Mouse (Mus musculus) embryonic facial prominence, embryonic 11.5 days (tissue): ENCODE results near the gene Olfr1441. TPM values are rescaled to one million over a fixed set of nuclear protein-coding genes. Genes with fewer than 3 reads are reported as not detected.

ENCODE experiments used
- ATAC-seq: fragments of 200-750 bp; cut with Nextera tagmentation; replicated peaks from 2 replicates; pipeline ENCODE4 v1.8.0; 2017; ENCODE audit warnings: low read depth; ENCODE audit not compliant: insufficient number of reproducible peaks, low FRiP score, low TSS enrichment
- DNase-seq: peaks from one replicate; pipeline ENCODE4 v3.0.0-alpha.2; 2015; ENCODE audit warnings: low spot score
- H3K27ac ChIP-seq: fragments of 300-500 bp; sonication (generic); replicated peaks from 2 replicates; pipeline ENCODE4 v1.5.1; 2014; ENCODE audit warnings: mild to moderate bottlenecking, low read depth, low read length, control low read depth
- H3K27me3 ChIP-seq: fragments of 300-500 bp; sonication (generic); 2 replicates; pipeline ENCODE4 v1.6.1; 2014; ENCODE audit warnings: mild to moderate bottlenecking, low read length, moderate library complexity, mixed read lengths; ENCODE audit not compliant: control insufficient read depth, insufficient read depth
- H3K36me3 ChIP-seq: fragments of 300-500 bp; sonication (generic); replicated peaks from 2 replicates; pipeline ENCODE4 v1.6.1; 2014; ENCODE audit warnings: low read depth, mild to moderate bottlenecking, low read length, moderate library complexity, mixed read lengths; ENCODE audit not compliant: control insufficient read depth, insufficient read depth
- H3K4me1 ChIP-seq: fragments of 300-500 bp; sonication (generic); 2 replicates; pipeline ENCODE4 v1.6.1; 2014; ENCODE audit warnings: low read length, mixed read lengths; ENCODE audit not compliant: control insufficient read depth, insufficient read depth
- H3K4me2 ChIP-seq: fragments of 300-500 bp; sonication (generic); 2 replicates; pipeline ENCODE4 v1.6.1; 2014; ENCODE audit warnings: low read depth, mild to moderate bottlenecking, control low read depth, low read length, moderate library complexity
- H3K4me3 ChIP-seq: fragments of 300-500 bp; sonication (generic); 2 replicates; pipeline ENCODE4 v1.5.1; 2014; ENCODE audit warnings: low read depth, low read length, control low read depth
- H3K9ac ChIP-seq: fragments of 300-500 bp; sonication (generic); replicated peaks from 2 replicates; pipeline ENCODE4 v1.6.1; 2014; ENCODE audit warnings: mild to moderate bottlenecking, control low read depth, low read length
- H3K9me3 ChIP-seq: fragments of 300-500 bp; sonication (generic); replicated peaks from 2 replicates; pipeline ENCODE4 v1.6.1; 2016; ENCODE audit warnings: mild to moderate bottlenecking, low read length, inconsistent platforms, mixed read lengths; ENCODE audit not compliant: control insufficient read depth
- WGBS: fragments of 180-500 bp; shearing (Covaris S2); extraction: QIAGEN DNeasy Blood & Tissue Kit; methylation state at CpG from one replicate; pipeline ENCODE4 v1.1.7; 2014; 5-methylcytosine and 5-hydroxymethylcytosine counted together
- polyA plus RNA-seq: library from polyadenylated mRNA; unstranded; fragments of >200 nt; fragmentation: Nextera tagmentation; extraction: Ambion mirVana; gene quantifications from 2 replicates; pipeline ENCODE4 v1.2.1, GENCODE M21; 2014

Olfr1441 gene
- polyA plus RNA-seq, result not detected in 2 replicates

DNA sequence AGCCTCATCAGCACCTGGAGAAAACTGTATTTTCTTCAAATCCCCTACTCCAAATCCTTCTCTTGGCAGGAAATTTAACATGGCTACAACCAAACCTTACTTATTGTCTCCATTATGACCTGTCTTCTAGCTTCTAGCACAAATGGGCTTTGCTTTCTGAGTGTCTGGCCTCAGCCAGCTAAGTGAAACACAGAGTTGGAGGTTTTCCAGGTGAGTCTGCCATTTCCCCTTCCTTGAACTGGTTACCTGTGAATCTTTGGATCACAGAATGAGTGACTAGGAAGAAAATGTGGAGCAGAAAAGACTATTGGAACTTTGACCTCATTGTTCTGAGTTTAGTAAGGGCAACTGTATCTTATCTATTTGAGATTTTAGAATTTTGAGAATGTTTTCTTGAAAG, at the start of gene Olfr1441:
TSS of gene Olfr1441 (plus strand) at position 73 of the 400 bp plus-strand sequence.
- Histone ChIP-seq H3K27ac (no peak within 1 kb of the TSS), H3K4me2 (no peak within 1 kb of the TSS), H3K36me3 (no peaks in the 10 kb centered on the region), H3K4me3 (no peak within 1 kb of the TSS), H3K9ac (no peak within 1 kb of the TSS), H3K9me3 (no peaks in the 10 kb centered on the region), H3K4me1 (no peaks in the 10 kb centered on the region), H3K27me3 (no peaks in the 10 kb centered on the region)
- DNase-seq (no peak), ATAC-seq (no peak)

DNA sequence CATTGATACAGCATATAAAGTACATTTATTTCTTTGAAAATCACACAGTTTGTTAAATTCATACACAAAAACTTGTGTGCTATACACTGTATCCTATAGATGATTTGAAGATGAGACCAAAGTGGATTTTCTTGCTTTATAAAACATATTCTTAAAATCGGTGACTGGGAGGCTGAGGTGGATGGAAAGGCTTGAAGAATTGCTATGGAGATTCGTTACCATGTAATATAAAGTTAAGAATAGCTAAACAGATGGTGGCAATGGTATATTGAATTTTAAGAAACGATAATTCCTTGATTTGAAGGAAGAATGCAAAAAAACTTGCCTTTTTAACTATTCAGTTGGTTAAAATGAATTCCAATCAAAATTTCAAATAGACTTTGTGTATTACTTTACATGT, 44.2 kb upstream of the Olfr1441 start:
- H3K4me1 ChIP-seq, result no peaks in the 10 kb centered on the region
- H3K4me2 ChIP-seq, result no peak overlapping the region
- H3K9ac ChIP-seq, result no peak overlapping the region
- DNase-seq, result no peak
- H3K36me3 ChIP-seq, result no peaks in the 10 kb centered on the region
- H3K27ac ChIP-seq, result no peak overlapping the region
- 78% methylated on average over 3 of the region's 3 CpGs for whole genome bisulfite sequencing
- ATAC-seq, result no peak
- no peaks in the 10 kb centered on the region for H3K9me3 ChIP-seq
- no peak overlapping the region for H3K4me3 ChIP-seq
- H3K27me3 ChIP-seq, result no peaks in the 10 kb centered on the region

GRCm38 (mm10) chr19:12374465-12375025, 42.7 kb upstream of the Olfr1441 start:
- Histone ChIP-seq H3K27me3 (no peaks in the 10 kb centered on the region), H3K9me3 (no peaks in the 10 kb centered on the region), H3K36me3 (no peaks in the 10 kb centered on the region), H3K9ac (no peak overlapping the region), H3K4me2 (no peak overlapping the region), H3K4me3 (no peak overlapping the region), H3K4me1 (no peaks in the 10 kb centered on the region), H3K27ac (no peak overlapping the region)
- DNase-seq (no peak), ATAC-seq (no peak)
- WGBS, result 76% methylated on average over 2 of the region's 2 CpGs

- Histone ChIP-seq H3K4me1 (no peaks in the 10 kb centered on the region), H3K9me3 (no peaks in the 10 kb centered on the region), H3K9ac (no peak within 1 kb of the TSS), H3K36me3 (no peaks in the 10 kb centered on the region), H3K4me3 (no peak within 1 kb of the TSS), H3K4me2 (no peak within 1 kb of the TSS), H3K27me3 (no peaks in the 10 kb centered on the region), H3K27ac (no peak within 1 kb of the TSS)
- no peak for ATAC-seq
- WGBS, result 84% methylated on average over 2 of the region's 2 CpGs
- no peak for DNase-seq
Measured at GRCm38 (mm10) chr19:12386979-12387378, 30.3 kb upstream of the Olfr1441 start, which contains the start of gene Olfr1440. Gene Olfr1440 (plus strand): TSS chr19:12387279.

DNA sequence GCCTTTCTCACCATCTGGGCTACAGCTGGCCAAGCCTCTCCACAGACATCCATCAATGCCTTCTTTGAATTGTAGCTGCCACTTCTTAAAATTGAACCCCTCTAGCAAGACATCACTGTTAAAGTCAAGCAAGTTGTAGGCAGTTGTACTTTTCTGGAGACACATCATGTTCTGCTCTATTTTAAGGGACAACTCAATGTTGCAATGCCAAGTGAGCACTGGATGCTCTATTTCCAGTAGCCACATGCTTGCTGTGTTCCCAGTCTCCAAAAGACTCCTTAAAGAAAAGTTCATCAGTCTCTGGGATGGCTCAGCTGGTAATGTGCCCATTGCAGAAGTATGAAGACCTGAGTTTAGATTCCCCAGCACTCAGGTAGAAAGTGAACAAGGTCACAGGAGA, 3.5 kb upstream of the Olfr1441 start:
- ATAC-seq, result no peak

DNA sequence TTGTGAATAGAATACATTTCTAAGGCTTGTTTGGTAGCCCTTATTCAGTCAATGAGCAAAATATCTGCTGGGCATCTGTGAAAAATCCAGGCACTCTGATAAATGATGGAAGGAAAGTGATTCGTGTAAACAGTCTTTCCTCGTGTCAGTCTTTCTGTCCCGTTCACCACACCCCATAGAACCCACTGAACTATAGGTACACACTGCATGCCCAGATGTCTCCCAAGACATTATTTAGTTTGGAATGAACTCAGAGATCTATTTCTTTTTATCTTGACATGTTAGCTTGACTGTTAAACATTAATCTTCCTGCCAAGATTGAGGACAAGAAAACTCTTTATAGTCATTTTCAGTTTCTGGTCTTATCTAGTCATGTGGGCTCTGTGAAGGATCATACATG, 1.1 kb downstream of the Olfr1441 start:
- WGBS, result 85% methylated on average over 3 of the region's 3 CpGs
- DNase-seq, result no peak

More for the DNA sequence above, 3.5 kb upstream of the Olfr1441 start:
- Histone ChIP-seq H3K9ac (no peak overlapping the region), H3K36me3 (no peaks in the 10 kb centered on the region), H3K4me1 (no peaks in the 10 kb centered on the region), H3K4me2 (no peak overlapping the region), H3K27ac (no peak overlapping the region), H3K9me3 (no peaks in the 10 kb centered on the region), H3K27me3 (no peaks in the 10 kb centered on the region), H3K4me3 (no peak overlapping the region)
- no peak for DNase-seq

GRCm38 (mm10) chr19:12420555-12420954, 3.3 kb downstream of the Olfr1441 start:
- no peaks in the 10 kb centered on the region for H3K4me1 ChIP-seq
- ATAC-seq (no peak), DNase-seq (no peak)
- no peak overlapping the region for H3K4me2 ChIP-seq
- WGBS, result 79% methylated on average over 6 of the region's 6 CpGs
- no peak overlapping the region for H3K9ac ChIP-seq
- no peak overlapping the region for H3K4me3 ChIP-seq
- no peak overlapping the region for H3K27ac ChIP-seq
- no peaks in the 10 kb centered on the region for H3K9me3 ChIP-seq
- no peaks in the 10 kb centered on the region for H3K27me3 ChIP-seq
- no peaks in the 10 kb centered on the region for H3K36me3 ChIP-seq

More for the DNA sequence above, 1.1 kb downstream of the Olfr1441 start:
- Histone ChIP-seq H3K9me3 (no peaks in the 10 kb centered on the region), H3K4me3 (no peak overlapping the region), H3K27me3 (no peaks in the 10 kb centered on the region), H3K4me1 (no peaks in the 10 kb centered on the region), H3K27ac (no peak overlapping the region), H3K36me3 (no peaks in the 10 kb centered on the region), H3K9ac (no peak overlapping the region), H3K4me2 (no peak overlapping the region)
- no peak for ATAC-seq

GRCm38 (mm10) chr19:12421680-12422079, 4.4 kb downstream of the Olfr1441 start:
- ATAC-seq, result no peak
- Histone ChIP-seq H3K27me3 (no peaks in the 10 kb centered on the region), H3K4me2 (no peak overlapping the region), H3K4me3 (no peak overlapping the region), H3K4me1 (no peaks in the 10 kb centered on the region), H3K9ac (no peak overlapping the region), H3K36me3 (no peaks in the 10 kb centered on the region), H3K9me3 (no peaks in the 10 kb centered on the region), H3K27ac (no peak overlapping the region)
- 95% methylated on average over 1 of the region's 1 CpGs for WGBS
- no peak for DNase-seq
